Mouse (Mus musculus): ENCODE measurements around the gene Wipf3. TPM values are rescaled to one million over a fixed set of nuclear protein-coding genes. Genes with fewer than 3 reads are reported as not detected.

The Wipf3 gene
- polyA plus RNA-seq, 1 experiment: 0.29 TPM

- H3K4me3 ChIP-seq: no peak overlapping the region
- no peaks in the 10 kb centered on the region for H3K36me3 ChIP-seq (ENCODE audit: control insufficient read depth, insufficient read depth)
- no peak for TF ChIP-seq REST (IDR thresholded peaks at IDR 0.05; ENCODE audit: insufficient read depth, insufficient read length)
- no peak for TF ChIP-seq POLR2A (IDR thresholded peaks at IDR 0.05; ENCODE audit: insufficient read length, low read depth)
- TF ChIP-seq TCF12 (IDR thresholded peaks at IDR 0.05; ENCODE audit: insufficient read depth, poor library complexity, severe bottlenecking): no peak
- no peaks in the 10 kb centered on the region for H3K79me2 ChIP-seq (ENCODE audit: control insufficient read depth, insufficient read depth)
- H3K27me3 ChIP-seq (ENCODE audit: control insufficient read depth, insufficient read depth, insufficient read length): no peaks in the 10 kb centered on the region
- H3ac ChIP-seq (ENCODE audit: control insufficient read depth, insufficient read length): no peak overlapping the region
- no peak overlapping the region for H3K4me2 ChIP-seq (ENCODE audit: low read depth)
These were observed 119.1 kb downstream of the Wipf3 start for GRCm38 (mm10) chr6:54548314-54549019.

- no peaks in the 10 kb centered on the region for H3K27me3 ChIP-seq (ENCODE audit: control insufficient read depth, insufficient read depth, insufficient read length)
- no peaks in the 10 kb centered on the region for H3K36me3 ChIP-seq (ENCODE audit: control insufficient read depth, insufficient read depth)
- no peak overlapping the region for H3K4me2 ChIP-seq (ENCODE audit: low read depth)
- no peak overlapping the region for H3K4me3 ChIP-seq
- no peaks in the 10 kb centered on the region for H3K79me2 ChIP-seq (ENCODE audit: control insufficient read depth, insufficient read depth)
- H3ac ChIP-seq (ENCODE audit: control insufficient read depth, insufficient read length): no peak overlapping the region
- no peak for TF ChIP-seq REST (IDR thresholded peaks at IDR 0.05; ENCODE audit: insufficient read depth, insufficient read length)
- TF ChIP-seq POLR2A (IDR thresholded peaks at IDR 0.05; ENCODE audit: insufficient read length, low read depth): no peak
- TF ChIP-seq TCF12 (IDR thresholded peaks at IDR 0.05; ENCODE audit: insufficient read depth, poor library complexity, severe bottlenecking): no peak
- TF ChIP-seq USF1 (IDR thresholded peaks at IDR 0.05; ENCODE audit: low read depth): no peak
- no peak for TF ChIP-seq CEBPB (IDR thresholded peaks at IDR 0.05; ENCODE audit: insufficient read depth, poor library complexity, severe bottlenecking)
- TF ChIP-seq MYOD1 (IDR thresholded peaks at IDR 0.05; ENCODE audit: control insufficient read depth in 1 of 3, insufficient read length in 2 of 3, low read depth in 2 of 3): no peak
These were observed 119.9 kb downstream of the Wipf3 start for GRCm38 (mm10) chr6:54549311-54549710.

- no peaks in the 10 kb centered on the region for H3K79me2 ChIP-seq (ENCODE audit: control insufficient read depth, insufficient read depth)
- TF ChIP-seq SRF (IDR thresholded peaks at IDR 0.05; ENCODE audit: control insufficient read depth, insufficient read length, low read depth) (no peak), E2F4 (IDR thresholded peaks at IDR 0.05; ENCODE audit: insufficient read depth) (no peak), POLR2AphosphoS2 (IDR thresholded peaks at IDR 0.05; ENCODE audit: insufficient read length, low read depth) (no peak), MYOG (IDR thresholded peaks at IDR 0.05; ENCODE audit: control insufficient read depth in 1 of 3, insufficient read depth in 1 of 3, insufficient read length in 2 of 3, low read depth in 2 of 3) (no peak), TCF3 (IDR thresholded peaks at IDR 0.05; ENCODE audit: insufficient read length, low read depth) (no peak), POLR2A (IDR thresholded peaks at IDR 0.05; ENCODE audit: insufficient read length, low read depth) (no peak), MAX (IDR thresholded peaks at IDR 0.05; ENCODE audit: low read depth) (no peak), MYOD1 (IDR thresholded peaks at IDR 0.05; ENCODE audit: control insufficient read depth in 1 of 3, insufficient read length in 2 of 3, low read depth in 2 of 3) (no peak), TCF12 (IDR thresholded peaks at IDR 0.05; ENCODE audit: insufficient read depth, poor library complexity, severe bottlenecking) (no peak), USF1 (IDR thresholded peaks at IDR 0.05; ENCODE audit: low read depth) (no peak), REST (IDR thresholded peaks at IDR 0.05; ENCODE audit: insufficient read depth, insufficient read length) (no peak), CEBPB (IDR thresholded peaks at IDR 0.05; ENCODE audit: insufficient read depth, poor library complexity, severe bottlenecking) (no peak)
These were observed 121.5 kb downstream of the Wipf3 start for GRCm38 (mm10) chr6:54550801-54551323.

GRCm38 (mm10) chr6:54552721-54553413 lies 123.5 kb downstream of the Wipf3 start:
- no peak for TF ChIP-seq POLR2A (IDR thresholded peaks at IDR 0.05; ENCODE audit: insufficient read length, low read depth)
- no peak for TF ChIP-seq USF1 (IDR thresholded peaks at IDR 0.05; ENCODE audit: low read depth)
- Histone ChIP-seq H3K79me2 (ENCODE audit: control insufficient read depth, insufficient read depth) (no peaks in the 10 kb centered on the region), H3K4me2 (ENCODE audit: low read depth) (no peak overlapping the region), H3K36me3 (ENCODE audit: control insufficient read depth, insufficient read depth) (no peaks in the 10 kb centered on the region), H3K4me3 (no peak overlapping the region), H3K27me3 (ENCODE audit: control insufficient read depth, insufficient read depth, insufficient read length) (no peaks in the 10 kb centered on the region), H3ac (ENCODE audit: control insufficient read depth, insufficient read length) (no peak overlapping the region)

More at GRCm38 (mm10) chr6:54550801-54551323, 121.5 kb downstream of the Wipf3 start:
- no peaks in the 10 kb centered on the region for H3K36me3 ChIP-seq (ENCODE audit: control insufficient read depth, insufficient read depth)
- no peak overlapping the region for H3K4me3 ChIP-seq
- H3K4me2 ChIP-seq (ENCODE audit: low read depth): no peak overlapping the region
- no peak overlapping the region for H3ac ChIP-seq (ENCODE audit: control insufficient read depth, insufficient read length)
- no peaks in the 10 kb centered on the region for H3K27me3 ChIP-seq (ENCODE audit: control insufficient read depth, insufficient read depth, insufficient read length)

Other genes with a start within 250 kb of the Wipf3 start
- 0.11 TPM for gene Prr15, start 103.8 kb upstream of the Wipf3 start, polyA plus RNA-seq (2012; fragmentation: generic; extraction: Trizol)
- gene Scrn1, start 136.9 kb downstream of the Wipf3 start, polyA plus RNA-seq (2012; fragmentation: generic; extraction: Trizol): 25.5 TPM
- gene Plekha8, start 165.5 kb downstream of the Wipf3 start, polyA plus RNA-seq (2012; fragmentation: generic; extraction: Trizol): 3.6 TPM
- gene Fkbp14, start 167.7 kb downstream of the Wipf3 start, polyA plus RNA-seq (2012; fragmentation: generic; extraction: Trizol): 6.0 TPM